Mouse (Mus musculus) cerebellum, adult 8-10 months (tissue): ENCODE data around the gene Kif5c.

Experiments used
- DNase-seq: peaks from one replicate; pipeline ENCODE4 v3.0.0; 2022

Kif5c gene

GRCm38 (mm10) chr2:49618829-49619718, at the start of gene Kif5c:
Kif5c (plus strand) TSS chr2:49619298.
- DNase-seq: peak; percentile 97

DNA sequence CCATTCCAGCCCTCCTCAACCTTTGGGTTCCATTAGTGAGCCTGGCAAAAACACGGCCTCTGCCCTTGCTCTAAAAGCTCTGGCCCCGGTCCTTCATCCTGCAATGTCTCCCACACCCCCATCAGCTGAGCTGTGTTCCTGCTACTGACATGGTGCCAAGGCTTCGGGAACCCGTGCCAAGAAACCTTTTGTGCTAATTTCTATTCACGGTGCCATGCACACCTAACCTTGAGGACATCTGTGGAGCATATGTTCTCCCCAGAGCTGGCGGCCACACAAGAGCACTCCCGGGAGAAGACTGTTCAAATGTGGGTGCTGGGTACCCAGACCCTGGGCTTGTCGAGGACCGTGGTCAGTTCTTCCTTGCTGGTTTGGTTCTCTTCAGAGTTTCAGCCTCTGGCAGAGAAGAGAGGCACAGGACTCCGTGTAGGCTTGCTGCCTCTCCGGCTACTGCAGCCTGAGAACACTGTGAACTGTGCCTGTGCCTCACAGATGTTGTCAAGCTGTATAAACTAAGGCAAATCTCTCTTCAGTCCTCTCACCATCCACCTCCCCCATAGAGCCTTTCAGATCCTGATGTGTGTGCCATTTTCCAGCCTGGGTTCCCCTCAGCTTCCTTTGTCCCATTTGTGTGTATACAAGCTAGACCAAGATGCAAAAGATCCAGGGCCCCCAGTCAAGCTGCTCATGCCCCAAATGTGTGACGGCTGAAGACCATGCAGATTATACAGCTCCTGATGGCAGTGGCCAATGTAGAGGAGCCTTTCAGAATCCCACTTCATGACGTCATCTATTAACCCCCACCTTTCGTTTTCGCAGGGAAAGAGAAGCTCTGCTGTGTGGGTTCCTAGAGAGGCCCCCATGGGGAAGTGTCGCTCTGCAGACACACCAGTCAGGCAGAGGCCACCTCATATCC, 49.0 kb upstream of the Kif5c start:
- peak; percentile 98 for DNase-seq

- no peak for DNase-seq
These were observed 48.4 kb upstream of the Kif5c start for GRCm38 (mm10) chr2:49570778-49571101.

- no peak for DNase-seq
These were observed 47.8 kb upstream of the Kif5c start for GRCm38 (mm10) chr2:49571159-49571920.

GRCm38 (mm10) chr2:49572111-49572642, 46.9 kb upstream of the Kif5c start:
- DNase-seq: peak; percentile 24

DNA sequence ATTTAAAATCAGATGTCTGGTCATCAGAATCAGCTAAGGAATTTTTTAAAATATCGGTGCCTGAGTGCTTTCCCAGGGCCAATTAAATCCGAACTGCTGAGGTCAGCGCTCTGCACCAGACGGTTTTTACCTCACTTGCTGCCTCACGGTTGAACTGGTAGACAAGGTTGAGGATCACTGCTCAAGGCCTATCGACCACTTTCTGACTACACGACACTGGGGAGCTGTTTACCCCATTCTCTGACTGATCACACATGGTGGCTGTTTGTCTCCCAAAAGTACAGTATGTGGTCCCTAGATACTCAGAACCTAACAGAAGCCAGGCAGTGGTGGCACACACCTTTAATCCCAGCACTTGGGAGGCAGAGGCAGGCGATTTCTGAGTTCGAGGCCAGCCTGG, 46.4 kb upstream of the Kif5c start:
- DNase-seq: no peak

DNA sequence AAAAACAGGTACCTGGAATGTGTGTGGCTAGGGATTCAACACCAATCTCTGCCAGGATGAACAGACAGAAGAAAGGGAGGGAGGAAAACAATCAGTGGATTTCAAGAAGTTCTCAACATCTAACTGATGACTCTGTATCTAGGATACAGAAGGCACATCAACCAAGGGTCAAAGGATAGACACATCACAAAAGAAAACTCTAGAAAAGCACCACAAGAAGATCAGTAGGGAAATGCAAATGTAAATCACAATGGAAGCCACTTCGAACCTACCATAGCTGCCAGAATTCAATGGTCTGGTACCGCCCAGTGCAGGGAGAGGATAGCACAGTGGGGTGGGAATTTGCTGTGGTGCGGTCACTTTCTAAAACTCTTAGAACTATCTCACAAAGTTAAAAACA, 45.8 kb upstream of the Kif5c start:
- no peak for DNase-seq

DNA sequence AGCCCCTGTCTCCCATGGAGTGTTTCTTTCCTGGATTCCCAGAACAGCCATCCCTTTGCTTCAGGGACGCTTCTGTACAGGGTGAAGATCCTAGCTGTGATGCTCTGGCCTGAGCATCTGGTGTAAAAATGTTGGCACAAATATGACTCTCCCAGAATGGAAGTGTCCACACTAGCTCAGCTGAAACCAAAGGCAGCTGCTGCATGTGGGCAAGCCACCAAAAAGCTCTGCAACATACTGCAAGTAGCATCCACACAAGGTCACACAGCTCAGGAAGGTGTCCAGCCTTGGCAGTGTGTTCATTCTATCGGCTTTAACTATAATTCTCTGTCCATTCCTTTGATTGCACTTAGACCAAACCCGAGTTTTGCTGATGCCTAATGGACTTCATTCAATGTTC, 38.5 kb upstream of the Kif5c start:
- no peak for DNase-seq

DNA sequence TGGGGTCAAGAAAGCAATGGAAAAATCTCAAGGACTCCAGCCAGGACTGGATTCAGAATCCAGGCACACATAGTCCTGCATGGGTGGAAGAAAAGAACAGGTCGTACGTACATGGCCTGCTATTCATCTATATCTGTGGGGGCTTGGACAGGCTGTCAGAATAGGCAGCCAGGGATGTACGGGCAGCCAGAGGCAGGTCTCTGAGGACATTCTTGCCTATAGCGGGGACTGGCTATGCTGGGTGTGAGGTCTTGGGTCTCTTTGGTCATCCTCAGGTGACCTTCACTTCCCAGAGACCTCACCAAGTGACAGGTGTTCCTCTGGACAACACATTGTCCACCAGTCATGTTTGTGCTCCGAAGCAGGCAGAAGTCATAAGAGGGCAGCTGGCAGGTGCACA, 36.6 kb upstream of the Kif5c start:
- DNase-seq: no peak

DNA sequence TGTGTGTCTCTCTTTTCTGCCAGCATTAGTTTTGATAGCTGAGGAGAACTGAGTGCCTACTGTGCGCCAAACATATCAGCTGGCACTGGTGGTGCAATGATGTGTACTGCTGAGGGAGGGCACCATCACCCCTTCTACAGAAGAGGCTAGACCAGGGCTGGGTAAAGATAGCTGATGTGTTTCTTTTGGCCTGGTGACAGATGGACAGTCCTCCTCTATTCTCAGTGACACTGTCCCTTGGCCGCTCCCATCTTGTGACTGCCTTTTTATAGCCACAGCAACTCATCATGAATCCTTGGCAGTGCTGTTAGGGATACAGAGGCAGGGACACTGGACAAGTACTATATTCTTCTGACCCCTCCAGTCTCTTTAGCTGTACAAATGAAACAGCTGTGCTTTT, 35.8 kb upstream of the Kif5c start:
- DNase-seq: no peak

DNA sequence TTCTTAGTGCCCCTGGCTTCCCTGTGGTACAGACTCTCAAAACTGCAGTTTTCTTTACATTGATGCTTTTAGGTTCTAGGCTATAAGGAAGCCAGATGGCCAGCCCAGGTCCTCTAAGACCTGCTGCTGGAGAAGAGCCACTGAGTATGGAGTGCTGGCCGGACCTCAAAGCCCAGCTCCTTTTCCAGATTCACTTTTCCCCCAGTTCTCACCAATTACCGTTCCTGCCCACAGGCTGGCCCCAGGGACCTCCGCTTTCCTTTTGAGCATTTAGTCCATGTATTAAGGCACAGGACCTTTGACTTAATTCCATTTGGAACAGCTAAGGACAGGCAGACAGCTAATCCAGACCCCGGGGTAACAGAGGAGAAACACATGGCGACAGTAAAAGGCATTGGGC, 28.6 kb upstream of the Kif5c start:
- peak; percentile 50 for DNase-seq

- DNase-seq: no peak
These were observed 26.2 kb upstream of the Kif5c start for GRCm38 (mm10) chr2:49592926-49593325.

- peak; percentile 75 for DNase-seq
These were observed 24.2 kb upstream of the Kif5c start for GRCm38 (mm10) chr2:49594886-49595285.

DNA sequence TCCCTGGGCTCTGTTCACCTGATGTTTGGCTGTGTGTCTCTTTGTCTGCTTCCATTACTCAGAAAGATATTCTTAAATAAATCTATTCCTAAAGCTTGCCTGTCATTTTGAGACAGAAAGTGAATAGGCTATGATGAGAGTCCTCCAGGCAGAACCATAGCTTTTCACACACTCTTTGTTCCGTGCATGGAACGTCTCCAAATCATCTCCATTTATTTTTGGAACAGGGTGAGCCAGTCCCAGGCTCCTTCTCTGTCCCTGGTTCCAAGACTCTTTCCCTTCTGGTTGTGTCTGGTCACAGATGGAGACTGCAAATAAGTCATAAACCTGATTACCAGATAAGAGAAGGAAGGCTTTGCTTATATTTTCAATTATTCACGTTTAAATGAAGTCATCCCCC, 22.8 kb upstream of the Kif5c start:
- peak; percentile 60 for DNase-seq

DNA sequence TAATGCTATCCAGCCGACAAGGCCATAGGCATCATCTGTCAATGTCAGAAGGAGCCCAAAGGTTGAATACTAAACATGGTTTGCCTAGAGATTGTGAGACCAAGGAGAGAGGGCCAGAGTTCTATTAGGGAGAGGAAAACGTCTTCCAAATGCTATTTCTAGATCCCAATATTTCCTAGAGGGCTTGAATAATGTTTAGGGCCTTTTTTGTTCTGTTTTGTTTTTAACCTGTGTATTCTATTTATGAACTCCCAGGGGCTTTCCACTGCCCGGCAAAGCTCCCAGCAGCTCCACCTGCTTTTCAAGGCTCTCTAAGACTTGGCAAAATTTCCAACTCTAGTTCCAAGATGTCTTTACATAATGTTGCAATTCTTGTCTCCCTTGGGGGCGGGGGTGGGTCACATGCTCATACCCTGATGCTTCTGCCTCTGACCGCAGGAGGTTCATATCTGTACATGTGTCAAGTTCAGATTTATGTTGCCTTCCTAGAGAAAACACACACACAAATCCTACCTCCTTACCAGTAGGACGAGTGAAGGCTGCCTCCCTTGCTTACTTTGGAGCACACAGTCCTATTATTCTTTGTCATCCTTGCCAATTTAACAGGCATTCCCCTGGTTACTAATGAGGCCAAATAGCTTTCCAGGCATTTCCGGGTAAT, 18.9 kb upstream of the Kif5c start:
- no peak for DNase-seq

DNA sequence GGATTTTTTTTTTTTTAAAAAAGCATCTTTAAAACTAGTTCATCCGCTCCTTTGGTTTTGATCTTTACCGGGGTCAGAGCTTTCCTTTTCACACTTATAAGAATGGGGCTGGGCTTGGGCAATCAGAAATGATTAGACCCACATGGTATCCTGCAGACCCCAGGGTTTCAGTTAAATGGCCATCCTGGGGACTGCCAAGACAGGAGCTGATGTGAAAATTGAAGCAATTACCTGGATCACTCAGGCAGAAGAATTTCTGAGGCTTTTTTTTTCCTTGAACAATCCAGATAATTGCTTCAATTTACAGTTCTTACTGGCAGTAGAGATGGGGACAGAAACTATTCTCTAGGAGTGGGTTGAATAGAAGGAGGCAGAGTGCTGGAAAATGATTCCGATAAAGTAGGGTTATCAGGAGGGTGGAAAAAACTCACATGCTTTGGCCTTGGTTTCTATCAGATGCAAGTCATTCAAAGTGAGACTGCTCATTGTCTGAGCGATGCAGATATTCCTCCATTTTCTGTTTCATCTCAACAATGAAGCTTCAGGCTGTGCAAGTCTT, 16.2 kb upstream of the Kif5c start:
- DNase-seq: no peak

DNA sequence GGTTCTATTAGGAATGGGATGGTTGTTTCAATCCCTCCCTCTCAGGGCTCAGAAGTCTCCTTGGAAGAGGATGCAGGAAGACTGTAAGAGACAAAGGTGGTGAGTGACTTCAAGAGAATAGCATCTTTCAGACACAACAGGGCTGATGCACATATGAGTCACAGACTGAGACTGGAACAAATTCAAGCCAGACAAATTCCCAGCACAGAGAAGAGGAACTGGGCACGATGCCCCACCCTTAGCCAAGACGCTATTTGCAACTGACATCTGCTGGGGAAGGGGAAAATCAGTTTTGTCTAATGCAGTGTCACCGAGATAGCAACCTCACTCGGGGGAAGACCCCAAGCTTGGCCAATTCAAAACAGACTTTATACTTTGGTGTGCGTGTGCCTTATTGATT, 9.5 kb upstream of the Kif5c start:
- DNase-seq: peak; percentile 42

GRCm38 (mm10) chr2:49616765-49617164, 2.3 kb upstream of the Kif5c start:
- DNase-seq: no peak

DNA sequence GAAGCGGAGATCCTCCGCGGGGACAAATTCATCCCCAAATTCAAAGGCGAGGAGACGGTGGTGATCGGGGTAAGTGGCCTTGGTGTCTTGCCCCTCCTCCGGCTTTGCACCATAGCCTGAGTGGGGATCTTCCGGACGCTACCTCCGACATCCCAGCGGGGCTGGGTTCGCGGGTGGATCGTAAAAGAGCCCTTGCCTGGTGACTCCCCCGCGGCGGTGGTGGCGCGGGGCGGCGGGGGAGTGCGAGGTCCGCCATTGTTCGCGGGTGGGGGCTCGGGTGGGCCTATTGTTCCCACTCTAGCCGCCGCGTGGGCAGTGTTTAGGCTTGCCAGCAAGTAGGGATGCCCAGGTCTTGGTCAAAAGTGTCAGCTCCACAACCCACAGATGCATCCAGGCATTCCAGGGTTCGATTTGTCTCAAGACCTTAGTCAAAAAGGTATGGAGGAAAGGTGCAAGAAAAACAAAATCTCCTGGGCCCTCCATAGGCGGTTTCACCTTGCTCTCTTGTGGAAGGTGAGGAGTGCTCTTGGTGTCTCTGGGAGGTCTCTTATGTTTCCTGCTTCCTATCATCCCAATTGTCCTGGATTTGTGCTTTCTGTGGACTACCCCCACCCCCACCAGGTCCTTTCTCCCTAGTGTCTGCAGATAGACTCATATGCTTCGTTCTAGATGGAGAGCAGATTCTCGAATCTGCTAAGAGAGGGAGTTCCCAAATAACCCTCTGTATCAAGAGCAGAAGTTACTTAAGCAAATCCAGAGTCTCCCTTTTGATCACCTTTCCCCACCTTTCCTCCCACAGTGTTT, 823 bp downstream of the Kif5c start:
- peak; percentile 64 for DNase-seq

GRCm38 (mm10) chr2:49620626-49621117, 1.6 kb downstream of the Kif5c start:
- DNase-seq: peak; percentile 52

DNA sequence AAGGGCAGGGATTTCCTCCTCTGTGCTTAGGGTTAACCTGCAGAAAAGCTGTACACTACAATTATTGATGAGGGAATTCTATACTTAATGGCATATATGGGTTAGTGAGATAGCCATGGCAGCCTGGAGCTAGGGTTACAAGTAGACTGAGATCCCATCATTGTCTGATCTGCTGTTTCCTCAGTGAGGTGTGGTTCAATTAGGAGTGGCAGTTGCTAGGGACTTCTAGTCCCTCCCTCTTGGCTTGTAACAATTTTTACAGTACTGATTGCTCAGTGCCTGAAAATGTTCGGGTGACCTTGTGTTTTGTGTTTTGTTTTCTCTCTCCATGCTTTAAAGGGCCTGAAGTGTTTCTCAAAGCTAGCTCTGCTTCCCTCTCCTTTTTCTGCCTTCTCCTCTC, 2.1 kb downstream of the Kif5c start:
- no peak for DNase-seq
